Mouse (Mus musculus): ENCODE results near the gene Irf1.

DNA sequence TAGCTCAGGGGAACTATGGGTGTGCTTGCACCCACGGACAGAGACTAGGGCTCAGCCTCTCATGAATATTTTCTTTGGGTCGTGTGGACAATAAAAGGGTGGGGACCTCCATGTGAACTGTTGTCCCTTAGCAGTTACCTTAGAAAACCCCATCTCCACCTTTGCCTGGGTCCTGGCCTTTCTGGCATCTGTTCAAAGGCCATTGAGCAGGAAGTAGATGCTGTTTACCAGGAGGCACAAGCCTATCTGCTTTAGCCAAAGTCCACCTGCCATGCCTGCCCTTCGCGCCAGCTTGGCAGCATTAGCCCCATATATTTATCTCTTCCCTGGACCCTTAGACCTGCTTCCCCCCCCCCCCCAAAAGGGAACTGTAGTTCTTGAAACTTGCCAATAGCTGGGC, 12.2 kb upstream of the Irf1 start:
- no peak for TF ChIP-seq CTCF (IDR thresholded peaks at IDR 0.05; ENCODE audit: borderline replicate concordance, control insufficient read depth, extremely low read depth, insufficient read depth, low read length, poor library complexity)
- TF ChIP-seq POLR2A (IDR thresholded peaks at IDR 0.05; ENCODE audit: control insufficient read depth, extremely low read depth, insufficient read depth, low read length, poor library complexity), result no peak

Measured in thymus, adult 2 months (tissue).